Mouse (Mus musculus) lung, postnatal 36 days (tissue): ENCODE results near the gene Gm340.

Experiments used
- DNase-seq: peaks from one replicate; pipeline ENCODE4 v3.0.0; 2022; ENCODE audit warnings: mixed read lengths

The Gm340 gene

GRCm38 (mm10) chr19:41615606-41616224 lies 33.5 kb downstream of the Gm340 start:
- DNase-seq = peak; percentile 4

GRCm38 (mm10) chr19:41616274-41616673 lies 34.1 kb downstream of the Gm340 start:
- no peak for DNase-seq

GRCm38 (mm10) chr19:41617102-41617501 lies 34.9 kb downstream of the Gm340 start:
- no peak for DNase-seq

- no peak for DNase-seq
Measured at GRCm38 (mm10) chr19:41618153-41618657, 36.0 kb downstream of the Gm340 start.

- DNase-seq = no peak
Measured at GRCm38 (mm10) chr19:41618771-41619385, 36.7 kb downstream of the Gm340 start.

GRCm38 (mm10) chr19:41620366-41621092 lies 38.4 kb downstream of the Gm340 start:
- no peak for DNase-seq

- DNase-seq = peak; percentile 61
Measured at GRCm38 (mm10) chr19:41628970-41629369, 46.8 kb downstream of the Gm340 start.

- DNase-seq = peak; percentile 77
Measured at GRCm38 (mm10) chr19:41629532-41629931, 47.4 kb downstream of the Gm340 start.

GRCm38 (mm10) chr19:41634099-41634498 lies 51.9 kb downstream of the Gm340 start:
- no peak for DNase-seq

- DNase-seq = no peak
Measured at GRCm38 (mm10) chr19:41634999-41635398, 52.8 kb downstream of the Gm340 start.
